Mouse (Mus musculus) layer of hippocampus, postnatal 10 days (tissue): ENCODE measurements around the gene Itfg2. TPM values are rescaled to one million over a fixed set of nuclear protein-coding genes. Genes with fewer than 3 reads are reported as not detected.

Experiments
- DNase-seq, 2 experiments: peaks; one replicate each; pipeline ENCODE4 v3.0.0; 2021; ENCODE audit warnings: low spot score in 2 of 2
- total RNA-seq, 2 experiments: library from RNA; stranded (reverse); gene quantifications; 2 replicates each; pipeline ENCODE4 v1.2.3; 2021

Gene Itfg2
- total RNA-seq, 2 experiments from 2014 or later: 21.9 to 23.8 TPM

DNA sequence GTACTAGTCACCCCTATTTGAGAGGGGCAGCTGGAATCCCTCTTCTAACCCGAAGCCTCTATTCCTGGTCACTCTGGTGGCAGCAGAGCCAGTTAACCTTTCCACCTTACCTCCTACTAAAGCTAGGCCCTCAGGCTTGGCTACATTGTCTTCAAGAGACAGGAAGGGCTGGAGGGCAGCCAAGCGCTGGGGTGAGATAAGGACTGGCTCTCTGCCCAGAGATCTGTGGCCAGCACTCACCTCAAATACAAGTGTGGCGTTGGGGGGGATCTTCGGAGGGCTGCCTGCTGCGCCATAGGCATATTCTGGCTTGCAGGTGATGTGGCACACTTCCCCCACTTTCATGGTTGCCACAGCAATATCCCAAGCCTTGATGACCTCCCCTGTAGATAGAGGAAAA is 10.7 kb upstream of the Itfg2 start:
- DNase-seq: no peak

DNA sequence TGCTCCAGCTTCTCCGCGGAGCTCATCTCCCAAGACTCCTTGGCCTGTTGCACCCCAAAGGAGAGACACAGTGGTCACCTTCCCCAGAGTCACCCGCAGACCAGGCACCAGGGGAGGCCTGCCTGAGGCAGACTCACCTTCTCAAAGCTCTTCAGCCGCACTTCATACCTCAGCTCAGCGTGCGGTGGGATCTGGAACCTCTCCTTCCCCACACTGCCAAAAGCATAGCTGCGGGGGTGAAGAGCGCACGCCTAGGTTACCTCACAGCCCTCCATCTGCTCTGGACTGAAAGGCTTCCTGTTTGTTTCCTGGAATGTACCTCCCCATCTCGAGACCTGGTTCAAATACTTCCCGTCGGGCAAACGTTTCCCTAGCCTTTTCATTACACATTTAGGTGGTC is 8.8 kb upstream of the Itfg2 start:
- no peak for DNase-seq

DNA sequence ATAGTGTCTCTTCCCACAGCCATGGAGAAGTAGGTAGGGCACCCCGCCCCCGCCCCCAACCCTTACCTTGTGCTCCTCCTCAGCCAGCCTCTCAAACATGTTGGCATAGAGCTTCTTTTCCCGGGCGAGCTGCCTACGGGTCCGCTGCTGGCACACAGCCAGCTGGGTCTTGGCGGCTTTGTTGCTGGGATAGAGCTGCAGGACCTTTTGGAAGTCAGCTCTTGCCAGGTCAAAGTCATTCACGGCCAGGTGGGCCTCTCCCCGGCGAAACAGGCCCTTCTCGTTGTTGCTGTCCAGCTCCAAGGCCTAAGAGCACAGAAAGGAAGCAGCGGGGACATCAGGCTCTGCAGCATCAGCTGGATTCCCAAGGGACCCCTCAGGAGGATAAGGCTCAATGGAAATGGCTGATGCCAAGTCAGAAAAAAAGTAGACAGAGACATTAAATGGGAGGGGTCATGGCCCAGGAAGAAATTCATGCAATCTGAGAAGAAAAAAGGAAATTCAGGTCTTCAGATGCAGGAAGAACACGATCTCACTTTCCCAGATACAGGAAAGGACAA is 7.7 kb upstream of the Itfg2 start:
- DNase-seq: no peak

DNA sequence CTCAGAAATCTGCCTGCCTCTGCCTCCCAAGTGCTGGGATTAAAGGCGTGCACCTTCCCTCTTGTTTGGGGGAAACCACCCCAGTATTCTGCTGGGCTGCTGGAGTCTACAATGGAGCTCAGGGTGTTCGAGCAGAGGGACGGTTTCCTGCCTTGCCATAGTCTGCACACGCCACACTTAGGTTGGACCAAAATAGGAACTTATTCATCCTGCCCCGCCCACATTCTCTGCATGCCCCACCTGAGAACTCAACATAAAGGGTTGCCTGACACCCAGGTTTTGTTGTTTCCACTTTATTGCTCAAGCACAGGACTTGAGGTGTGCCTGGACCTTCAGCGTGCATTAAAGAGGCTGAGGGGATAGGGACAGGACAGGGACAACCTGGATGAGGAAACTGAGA is 5.1 kb upstream of the Itfg2 start:
- DNase-seq: no peak

DNA sequence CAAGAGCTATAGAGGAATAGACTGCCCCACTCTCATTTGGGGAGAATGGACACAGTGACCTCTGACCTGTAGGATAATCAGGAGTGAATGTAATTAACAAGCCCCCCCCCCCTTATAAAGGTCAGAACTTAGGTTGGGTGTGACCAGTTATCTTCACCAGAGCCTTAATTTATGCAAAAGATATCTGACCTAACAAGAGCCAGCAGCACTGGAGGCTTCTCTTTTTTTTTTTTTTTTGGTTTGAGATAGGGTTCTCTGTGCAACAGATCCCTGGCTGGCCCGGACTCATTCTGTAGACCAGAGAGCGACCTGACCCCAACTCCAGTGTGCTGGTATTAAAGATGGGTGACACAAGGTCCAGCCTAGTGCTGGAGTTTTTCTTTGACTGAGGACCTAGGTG is 4.6 kb upstream of the Itfg2 start:
- no peak for DNase-seq

DNA sequence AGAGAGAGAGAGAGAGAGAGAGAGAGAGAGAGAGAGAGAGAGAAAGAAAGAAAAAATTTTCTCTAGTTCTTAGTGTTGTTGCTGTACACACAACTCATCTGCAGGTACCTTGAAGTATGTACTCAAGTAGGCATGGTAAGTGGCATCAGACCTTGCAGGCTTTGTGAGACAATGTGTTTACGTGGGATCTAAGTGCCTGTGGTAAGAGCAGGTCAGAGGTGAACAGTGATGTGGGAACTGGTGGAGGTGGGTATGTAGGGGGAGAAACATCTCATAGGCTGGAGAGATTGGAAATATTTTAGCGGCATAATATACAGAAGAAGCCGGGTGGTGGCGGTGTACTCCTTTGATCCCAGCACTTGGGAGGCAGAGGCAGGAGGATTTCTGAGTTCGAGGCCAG is 2.8 kb upstream of the Itfg2 start:
- DNase-seq: no peak

DNA sequence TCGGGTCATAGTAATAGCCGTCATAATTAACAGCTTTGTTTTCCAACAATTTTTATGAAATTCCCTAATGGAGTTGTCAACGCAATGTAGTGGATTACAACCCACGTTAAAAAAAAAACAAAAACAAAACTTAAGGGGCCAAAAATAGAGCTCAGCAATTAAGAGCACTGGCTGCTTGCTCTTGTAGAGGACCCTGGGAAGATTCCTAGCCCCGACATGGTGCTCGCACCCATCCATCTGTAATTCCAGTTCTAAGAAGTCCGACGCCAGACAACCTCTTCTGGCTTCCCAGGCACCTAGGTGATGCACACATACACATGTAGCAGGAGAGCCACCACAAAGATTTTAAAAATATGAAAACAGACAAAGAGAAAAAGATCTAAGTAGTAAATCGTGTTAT is 315 bp upstream of the Itfg2 start:
- no peak for DNase-seq

DNA sequence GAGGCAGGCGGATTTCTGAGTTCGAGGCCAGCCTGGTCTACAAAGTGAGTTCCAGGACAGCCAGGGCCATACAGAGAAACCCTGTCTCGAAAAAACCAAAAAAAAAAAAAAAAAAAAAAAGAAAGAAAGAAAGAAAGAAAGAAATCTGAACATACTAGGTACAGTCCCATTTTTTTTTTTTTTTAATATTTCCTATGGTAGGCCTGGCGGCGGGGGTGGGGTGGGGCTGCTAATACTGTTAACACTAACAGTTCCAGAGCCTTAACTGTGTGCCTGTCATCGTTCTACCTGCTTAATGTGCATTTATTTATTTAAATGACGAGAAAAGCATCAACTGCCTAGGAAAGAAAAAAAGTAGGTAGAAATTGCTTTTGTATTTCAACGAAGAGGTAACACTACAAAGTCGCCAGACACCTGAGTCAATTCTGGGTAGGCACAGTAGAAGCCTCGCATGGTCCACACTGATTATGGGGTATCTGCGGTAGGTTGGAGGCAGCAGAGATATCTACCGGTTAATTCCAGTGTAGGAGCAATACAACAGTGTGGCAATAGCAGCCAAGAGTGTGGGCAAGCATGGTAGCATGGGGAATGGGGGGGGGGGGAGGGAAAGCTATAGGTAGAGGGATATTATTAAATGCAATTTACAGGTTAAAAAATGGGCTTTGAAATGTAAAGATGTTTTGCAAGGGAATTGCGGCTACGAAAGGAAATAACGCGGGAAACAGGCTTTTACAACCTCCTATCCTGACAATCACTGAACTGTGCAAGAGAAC is 1.0 kb downstream of the Itfg2 start:
- DNase-seq: no peak

DNA sequence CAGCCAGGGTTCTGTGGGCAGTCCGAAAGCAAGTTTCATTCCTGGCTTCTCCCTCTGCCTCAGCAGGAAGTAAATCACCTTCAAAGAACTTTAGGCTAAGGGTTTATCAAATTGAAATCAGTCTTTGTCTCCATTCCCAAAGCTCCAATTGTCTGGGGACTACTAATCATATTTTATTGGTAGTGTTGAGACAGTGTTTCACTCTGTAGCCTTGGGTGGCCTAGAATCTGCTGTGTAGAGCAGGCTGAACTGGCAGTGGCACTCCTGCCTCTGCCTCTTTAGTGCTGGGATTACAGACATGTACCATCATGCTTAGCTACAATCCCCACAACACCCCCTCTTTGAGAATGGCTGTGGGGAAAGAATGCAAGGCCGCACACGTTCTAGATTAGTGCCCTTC is 3.3 kb downstream of the Itfg2 start:
- no peak for DNase-seq

DNA sequence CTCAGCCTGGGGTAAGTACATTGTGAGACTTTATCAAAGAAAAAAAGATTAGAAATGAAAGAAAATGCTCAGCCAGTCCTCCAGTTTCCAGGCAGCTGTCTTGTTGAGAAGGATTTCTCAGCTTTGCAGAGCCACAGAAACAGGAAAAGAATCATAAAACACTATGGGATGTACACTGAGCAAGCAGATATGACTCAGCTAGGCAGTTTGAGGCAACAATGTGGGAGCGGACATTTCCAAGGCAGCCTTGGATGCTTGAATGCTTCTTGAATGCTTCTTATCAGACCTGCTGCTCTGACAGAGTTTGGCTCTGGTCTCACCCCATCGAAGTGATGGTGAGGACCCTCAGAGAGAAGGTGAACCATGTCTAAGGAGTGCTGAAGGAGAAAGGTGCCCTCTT is 3.7 kb downstream of the Itfg2 start:
- no peak for DNase-seq

DNA sequence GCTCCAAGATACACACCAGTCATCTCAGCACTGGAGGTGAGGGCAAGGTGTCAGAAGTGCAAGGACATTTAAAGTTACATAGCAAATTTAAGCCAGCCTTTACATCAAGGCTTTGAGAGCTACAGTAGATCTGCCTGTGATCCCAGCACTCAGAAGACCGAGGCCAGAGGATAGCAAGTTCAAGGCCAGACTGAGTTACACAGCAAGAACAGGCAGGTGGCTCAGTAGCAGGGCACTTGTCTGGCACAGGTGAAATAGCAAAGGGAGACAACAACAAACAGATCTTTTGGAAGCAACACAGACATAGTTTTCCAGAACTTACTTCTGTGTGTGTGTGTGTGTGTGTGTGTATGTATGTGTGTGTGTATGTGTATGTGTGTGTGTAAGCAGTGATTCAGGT is 6.7 kb downstream of the Itfg2 start:
- DNase-seq: no peak

DNA sequence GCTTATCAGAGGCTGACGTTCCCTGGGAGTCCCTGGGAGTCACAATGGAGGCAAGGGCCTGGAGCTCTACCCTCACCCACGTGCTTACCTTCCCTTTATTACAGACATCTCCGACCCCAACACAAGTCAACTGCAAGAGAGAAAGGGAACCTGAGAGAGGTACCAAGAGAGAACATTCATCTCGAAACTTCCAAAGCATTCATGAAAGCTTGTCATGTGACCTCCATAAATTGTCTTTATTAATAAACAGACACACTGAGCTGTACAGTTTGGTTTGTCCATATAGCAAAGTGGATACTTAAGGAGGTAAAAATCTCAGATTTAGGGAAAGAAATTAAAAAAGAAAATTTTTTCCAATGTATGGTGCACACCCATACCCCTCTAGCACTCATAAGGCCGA is 8.6 kb downstream of the Itfg2 start:
- no peak for DNase-seq

DNA sequence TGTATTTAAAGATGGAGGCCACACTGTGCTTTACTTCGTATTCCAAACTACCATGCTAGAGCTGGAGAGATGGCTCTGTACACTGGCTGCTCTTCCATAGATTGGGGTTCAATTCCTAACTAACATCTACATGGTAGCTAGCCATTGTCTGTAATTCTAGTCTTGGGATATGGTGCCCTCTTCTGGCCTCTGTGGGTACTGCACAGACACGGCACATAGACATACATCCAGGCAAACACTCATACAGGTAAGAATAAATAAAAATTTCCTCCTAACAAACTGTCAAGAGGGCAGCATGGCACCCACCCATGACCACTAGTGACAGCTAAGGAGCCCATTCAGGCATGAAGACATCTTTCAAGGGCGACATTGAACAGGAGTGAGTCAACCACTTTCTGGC is 13.6 kb downstream of the Itfg2 start:
- peak; percentile 88 to 89 for DNase-seq

DNA sequence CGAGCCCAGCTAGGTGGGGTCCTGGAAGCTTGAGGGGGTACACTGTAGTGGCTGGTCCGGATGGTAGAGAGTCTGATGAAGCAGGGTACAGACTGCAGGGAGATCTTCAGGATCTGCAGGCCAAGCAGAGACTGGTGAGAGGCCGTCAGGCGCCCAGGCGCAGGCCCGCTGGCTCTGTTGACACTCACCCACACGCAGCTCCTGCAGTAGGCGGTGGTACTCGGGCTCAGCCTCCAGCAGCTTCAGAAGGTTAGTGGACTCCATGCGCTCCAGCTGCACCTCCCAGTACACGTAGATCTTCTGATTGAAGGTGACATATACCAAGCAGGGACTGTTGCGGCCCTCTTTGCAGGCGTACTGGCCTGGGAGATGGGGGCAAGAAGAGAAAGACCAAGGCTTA is 14.4 kb downstream of the Itfg2 start:
- DNase-seq: no peak

DNA sequence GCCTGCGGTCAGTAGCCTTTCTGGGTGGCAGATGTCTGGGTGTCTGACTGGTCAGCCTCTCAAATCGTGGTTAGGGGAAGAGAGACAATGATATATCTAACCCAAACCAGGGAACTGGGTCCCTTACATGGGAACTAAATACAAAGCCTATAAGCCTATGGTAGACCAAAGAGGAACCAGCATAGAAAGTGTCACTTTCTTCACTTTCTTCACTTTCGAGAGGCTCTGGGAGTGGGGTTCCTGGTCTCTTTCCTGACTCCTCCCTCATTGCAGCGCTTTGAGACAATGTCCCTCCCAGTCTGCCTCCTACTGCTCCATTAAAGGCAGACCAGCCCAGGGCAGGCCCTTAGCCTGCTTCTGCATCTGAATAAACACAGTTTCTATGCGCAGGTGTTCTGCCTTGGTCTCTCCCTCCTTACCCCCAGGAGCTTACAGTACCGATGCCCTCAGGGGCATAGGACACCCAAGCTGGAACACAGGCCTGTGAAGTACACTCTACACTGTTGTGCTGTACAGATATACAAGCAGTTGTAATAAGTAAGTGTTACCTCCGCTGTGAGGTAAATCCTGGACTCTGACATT is 16.1 kb downstream of the Itfg2 start:
- no peak for DNase-seq

DNA sequence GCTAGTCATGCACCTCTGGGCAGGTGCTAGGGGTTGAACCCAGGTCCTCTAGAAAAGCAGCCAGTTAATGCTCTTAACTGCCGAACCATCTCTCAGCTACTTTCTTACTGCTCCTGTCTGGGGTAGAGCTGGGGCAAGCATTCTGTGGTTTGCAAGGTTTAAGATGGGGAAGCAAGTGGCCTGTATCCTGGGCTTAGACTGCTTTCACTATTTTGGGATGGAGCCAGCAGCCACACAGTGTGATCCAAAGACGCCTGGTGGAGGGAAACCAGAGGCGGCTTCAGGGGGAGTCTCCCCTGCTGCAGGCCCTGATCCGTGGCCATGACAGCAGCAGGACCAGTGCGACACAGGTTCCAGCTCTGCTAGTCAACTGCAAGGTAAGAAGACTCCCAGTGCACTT is 20.0 kb downstream of the Itfg2 start:
- no peak for DNase-seq

DNA sequence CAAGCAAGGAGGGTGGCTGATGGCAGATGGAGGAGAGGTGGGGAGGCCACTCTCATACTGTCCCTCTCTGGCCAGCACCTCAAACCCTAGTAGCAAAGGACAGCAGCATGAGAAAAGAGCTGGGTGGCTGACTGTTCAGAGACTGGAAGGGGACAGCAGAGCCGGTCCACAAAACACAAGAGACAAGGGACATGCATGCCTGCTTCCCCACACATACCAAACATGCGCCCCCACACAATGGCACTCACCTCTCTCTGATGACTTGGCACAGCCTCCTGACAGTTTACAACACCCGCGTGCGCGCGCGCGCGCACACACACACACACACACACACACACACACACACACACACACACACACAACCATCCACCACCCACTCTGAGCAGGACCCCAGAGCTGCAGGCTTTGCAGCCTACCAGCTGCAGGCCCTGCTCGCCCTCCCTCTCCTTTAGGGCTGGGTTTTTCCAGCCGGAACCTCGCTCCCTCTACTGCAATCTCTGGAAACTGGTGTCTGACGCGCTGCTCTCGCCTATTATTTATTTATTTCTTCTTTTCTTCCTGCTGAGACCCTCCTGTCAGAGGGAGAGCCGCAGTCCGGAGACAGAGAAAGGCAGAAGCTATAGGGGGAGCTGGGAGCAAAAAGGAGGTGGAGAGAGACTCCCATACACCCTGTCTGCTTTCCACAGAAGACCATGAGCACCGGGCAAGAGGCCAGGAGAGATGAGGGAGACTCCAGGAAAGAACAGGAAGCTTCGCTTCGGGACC is 25.1 kb downstream of the Itfg2 start:
- DNase-seq: peak; percentile 43 to 55

DNA sequence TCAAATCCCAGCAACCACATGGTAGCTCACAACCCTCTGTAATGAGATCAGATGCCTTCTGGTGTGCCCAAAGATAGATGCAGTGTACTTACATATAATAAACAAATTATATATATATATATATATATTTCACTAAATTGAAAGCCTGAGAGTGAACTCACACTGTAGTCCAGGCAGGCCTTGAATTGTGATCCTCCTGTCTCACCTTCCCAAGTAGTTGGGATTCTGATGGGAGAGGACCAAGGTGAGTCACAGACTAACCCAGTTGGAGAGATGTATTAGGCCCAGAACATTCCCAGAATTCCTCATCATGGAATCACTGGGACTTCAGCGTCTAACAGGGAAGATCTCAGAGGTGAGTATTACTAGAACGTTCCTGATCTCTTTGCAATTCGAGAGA is 25.7 kb downstream of the Itfg2 start, which contains the start of gene Nrip2:
Gene Nrip2 (plus strand): TSS at position 301 of the 400 bp plus-strand sequence.
- DNase-seq: no peak

DNA sequence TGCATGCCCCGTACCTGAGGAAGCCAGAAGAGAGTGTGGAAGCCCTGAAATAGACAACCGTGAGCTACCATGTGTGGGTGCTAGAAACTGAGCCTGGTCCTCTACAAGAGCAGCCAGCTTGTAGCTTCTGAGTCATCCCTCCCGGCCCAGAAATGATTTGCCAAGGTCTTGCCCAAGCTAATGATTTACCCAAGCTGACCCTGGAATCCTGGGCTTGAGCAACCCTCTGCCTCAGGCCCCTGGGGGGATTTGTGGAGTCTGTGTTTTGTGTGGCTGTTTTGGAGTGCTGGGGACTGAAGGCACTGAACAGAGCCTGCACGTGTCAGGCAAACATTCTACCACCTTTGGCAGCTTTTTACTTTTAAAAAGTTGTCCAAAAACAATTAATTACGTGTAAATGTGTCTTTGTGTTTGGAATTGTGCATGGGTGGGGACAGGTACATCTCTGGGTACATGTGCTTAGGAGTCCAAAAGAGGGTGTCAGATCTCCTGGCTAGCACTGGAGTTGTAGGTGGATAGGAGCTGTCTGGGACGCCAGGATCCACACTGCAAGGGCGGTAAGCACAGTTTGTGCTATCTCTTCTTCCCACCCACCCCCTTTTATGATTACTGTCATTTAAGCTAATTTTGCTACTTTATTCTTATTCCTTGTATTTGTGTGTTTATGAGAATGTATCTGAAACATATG is 27.0 kb downstream of the Itfg2 start:
- no peak for DNase-seq

DNA sequence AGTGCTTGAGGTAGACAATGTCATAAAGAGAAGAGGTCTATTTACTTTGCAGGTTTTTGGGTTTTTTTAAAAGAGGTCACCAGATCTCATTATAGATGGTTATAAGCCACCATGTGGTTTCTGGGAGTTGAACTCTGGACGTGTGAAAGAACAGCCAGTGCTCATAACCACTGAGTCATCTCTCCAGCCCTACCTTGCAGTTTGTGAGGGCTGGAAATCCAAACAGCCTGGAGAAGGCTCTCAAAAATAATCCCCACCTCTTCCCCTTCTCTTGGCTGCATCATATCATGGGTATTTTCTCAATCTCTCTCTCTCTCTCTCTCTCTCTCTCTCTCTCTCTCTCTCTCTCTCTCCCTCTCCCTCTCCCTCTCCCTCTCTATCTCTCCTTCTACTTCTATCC is 34.0 kb downstream of the Itfg2 start:
- no peak for DNase-seq

DNA sequence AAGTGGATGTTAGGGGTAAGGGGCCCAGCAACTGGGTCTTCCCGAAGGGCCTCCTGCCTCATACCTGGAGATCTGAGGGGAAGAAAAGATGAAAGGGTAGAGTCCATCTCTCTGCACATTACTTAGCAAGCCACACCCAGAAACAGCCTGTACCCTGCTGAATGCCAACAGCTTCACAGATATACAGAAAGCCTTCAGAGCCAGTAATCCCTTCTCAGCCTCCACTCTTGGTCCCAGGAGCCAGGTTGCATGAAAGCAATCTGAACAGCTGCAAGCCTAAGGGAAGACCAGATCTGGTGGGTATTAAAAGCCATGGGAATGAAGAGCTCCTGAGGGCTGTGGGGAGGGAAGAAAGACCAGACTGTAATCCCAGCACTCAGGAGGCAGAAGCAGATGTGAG is 35.5 kb downstream of the Itfg2 start:
- DNase-seq: no peak

DNA sequence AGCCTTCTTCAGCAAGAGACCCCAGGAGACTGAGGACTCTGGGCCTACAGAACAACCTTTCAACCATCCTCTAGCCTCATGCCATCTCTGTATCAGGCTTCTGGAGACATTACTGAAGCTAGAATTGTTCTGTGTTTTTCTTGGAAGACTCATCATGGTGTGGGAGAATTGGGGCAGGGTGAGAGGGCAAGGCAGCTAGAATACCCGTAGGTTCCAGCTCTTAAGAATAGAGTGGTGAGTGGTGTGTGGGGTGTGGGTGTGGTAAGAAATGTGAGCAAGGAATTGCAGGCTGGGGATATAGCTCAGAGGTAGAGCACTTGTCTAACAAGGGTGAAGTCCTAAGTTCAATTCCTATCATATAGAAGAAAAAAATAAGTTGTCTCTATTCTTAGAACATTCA is 39.7 kb downstream of the Itfg2 start:
- DNase-seq: no peak
